Mouse (Mus musculus) heart, postnatal 0 days (tissue): ENCODE data around the gene Orc4. TPM values are rescaled to one million over a fixed set of nuclear protein-coding genes. Genes with fewer than 3 reads are reported as not detected.

Source experiments
- ATAC-seq: fragments of 200-750 bp; cut with Nextera tagmentation; 2 replicates; pipeline ENCODE4 v1.8.0; 2017; ENCODE audit warnings: low read depth, moderate number of reproducible peaks, moderate library complexity; ENCODE audit not compliant: insufficient read depth
- DNase-seq: peaks from one replicate; pipeline ENCODE4 v3.0.0-alpha.2; 2016; ENCODE audit warnings: low spot score
- H3K27ac ChIP-seq: fragments of 300-500 bp; sonication (generic); 2 replicates; pipeline ENCODE4 v1.5.1; 2014; ENCODE audit warnings: low read depth, mild to moderate bottlenecking
- H3K27me3 ChIP-seq: fragments of 300-500 bp; sonication (generic); 2 replicates; pipeline ENCODE4 v1.6.1; 2014; ENCODE audit warnings: low read length, mixed read lengths; ENCODE audit not compliant: control insufficient read depth, insufficient read depth
- H3K36me3 ChIP-seq: fragments of 300-500 bp; sonication (generic); replicated peaks from 2 replicates; pipeline ENCODE4 v1.6.1; 2014; ENCODE audit warnings: low read length, mixed read lengths; ENCODE audit not compliant: control insufficient read depth, insufficient read depth
- H3K4me1 ChIP-seq: fragments of 300-500 bp; sonication (generic); 2 replicates; pipeline ENCODE4 v1.6.1; 2014; ENCODE audit warnings: antibody characterized with exemption; ENCODE audit not compliant: control insufficient read depth, insufficient read depth
- H3K4me2 ChIP-seq: fragments of 300-500 bp; sonication (generic); 2 replicates; pipeline ENCODE4 v1.6.1; 2014; ENCODE audit warnings: low read depth, mild to moderate bottlenecking, low read length, moderate library complexity
- H3K4me3 ChIP-seq: fragments of 300-500 bp; sonication (generic); 2 replicates; pipeline ENCODE4 v1.5.1; 2014; ENCODE audit warnings: low read depth, low read length
- H3K9ac ChIP-seq: fragments of 300-500 bp; sonication (generic); replicated peaks from 2 replicates; pipeline ENCODE4 v1.6.1; 2014; ENCODE audit warnings: low read depth, low read length, mixed read lengths
- H3K9me3 ChIP-seq: fragments of 300-500 bp; sonication (generic); replicated peaks from 2 replicates; pipeline ENCODE4 v1.6.1; 2016; ENCODE audit warnings: low read length; ENCODE audit not compliant: control insufficient read depth
- CTCF ChIP-seq: IDR thresholded peaks from 2 replicates; pipeline ENCODE4 v1.5.1; 2016; ENCODE audit warnings: antibody characterized with exemption, control low read depth, low read depth
- EP300 ChIP-seq: IDR thresholded peaks from 2 replicates; pipeline ENCODE4 v1.6.1; 2016; ENCODE audit warnings: antibody characterized with exemption, low read depth
- WGBS: fragments of 180-500 bp; shearing (Covaris S2); extraction: QIAGEN DNeasy Blood & Tissue Kit; methylation state at CpG from one replicate; pipeline ENCODE4 v1.1.7; 2014; 5-methylcytosine and 5-hydroxymethylcytosine counted together
- polyA plus RNA-seq: library from polyadenylated mRNA; unstranded; fragments of >200 nt; fragmentation: Nextera tagmentation; extraction: Ambion mirVana; gene quantifications from 2 replicates; pipeline ENCODE4 v1.2.1, GENCODE M21; 2015
- total RNA-seq: library from RNA; depleted of rRNA; stranded (reverse); fragments of >200 nt; gene quantifications from 2 replicates; pipeline ENCODE4 v1.2.3, GENCODE M21; 2014; ENCODE audit warnings: low replicate concordance

The Orc4 gene
- total and polyA plus RNA-seq, 2 experiments from 2014 or later: 51.9 to 64.3 TPM

GRCm38 (mm10) chr2:48948841-48949584, 1.1 kb downstream of the Orc4 start, which contains the start of gene Mbd5:
Mbd5 (plus strand) TSS chr2:48949508.
- Histone ChIP-seq H3K36me3 (no peaks in the 10 kb centered on the region), H3K9me3 (no peaks in the 10 kb centered on the region), H3K4me3 (peak within 1 kb of the TSS; percentile 96), H3K9ac (peak within 1 kb of the TSS; percentile 93), H3K4me1 (peaks cover 6% of the 10 kb centered on the region; the same call in 1 of the 2 replicates), H3K27me3 (no peaks in the 10 kb centered on the region), H3K4me2 (peak within 1 kb of the TSS; percentile 94), H3K27ac (peak within 1 kb of the TSS; percentile 96)
- TF ChIP-seq CTCF: no peak
- no peak; the same call in 1 of the 2 replicates for TF ChIP-seq EP300
- DNase-seq: peak; percentile 100
- WGBS: under 1% methylated on average over 47 of the region's 49 CpGs
- peak; percentile 99 for ATAC-seq

DNA sequence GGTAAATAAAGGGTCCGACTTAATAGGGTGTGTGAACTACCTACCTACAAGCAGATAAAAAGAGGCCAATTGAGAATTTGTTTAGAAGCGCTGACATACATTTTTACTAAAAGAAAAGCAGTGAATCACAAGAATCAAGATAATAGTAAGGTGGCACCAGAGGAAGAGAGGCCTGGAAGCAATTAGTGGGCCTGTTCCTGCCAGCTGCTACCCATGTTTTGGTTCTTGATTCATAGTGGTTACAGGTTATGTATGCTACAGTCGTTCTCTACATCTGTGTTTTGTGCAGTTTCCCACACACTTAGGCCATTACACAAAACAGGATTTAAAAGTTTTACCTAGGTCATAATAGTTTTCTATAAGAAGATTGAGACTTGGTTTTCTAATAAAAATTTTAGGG, 2.3 kb downstream of the Orc4 start:
- WGBS: 63% methylated on average over 3 of the region's 3 CpGs
- Histone ChIP-seq H3K4me1 (peaks cover 6% of the 10 kb centered on the region; the same call in 1 of the 2 replicates), H3K27me3 (no peaks in the 10 kb centered on the region), H3K4me2 (peak overlapping the region; percentile 94), H3K36me3 (no peaks in the 10 kb centered on the region), H3K9ac (peak overlapping the region; percentile 93; the same call in 1 of the 2 replicates), H3K27ac (no peak overlapping the region), H3K4me3 (peak overlapping the region; percentile 96; the same call in 1 of the 2 replicates), H3K9me3 (no peaks in the 10 kb centered on the region)
- ATAC-seq (no peak), DNase-seq (no peak)
- TF ChIP-seq EP300: no peak
- no peak for TF ChIP-seq CTCF

DNA sequence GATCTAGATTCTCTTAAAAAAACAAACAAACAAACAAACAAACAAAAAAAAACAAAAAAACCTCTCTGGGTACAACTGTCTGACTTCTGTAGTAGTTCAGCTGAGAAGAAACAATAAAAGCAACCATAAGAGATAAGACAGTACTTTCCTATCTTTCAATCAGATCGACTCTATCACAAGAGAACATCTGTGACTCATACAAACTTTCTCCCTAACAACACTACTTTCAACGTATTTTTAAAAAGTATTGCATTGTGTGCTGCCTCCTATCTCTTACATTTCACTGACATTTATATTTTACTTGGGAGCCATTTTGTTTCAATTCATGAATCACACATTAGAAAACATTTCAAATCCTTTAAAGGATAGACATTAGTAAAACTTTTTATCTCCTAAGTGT, 15.0 kb downstream of the Orc4 start:
- no peak overlapping the region for H3K9ac ChIP-seq
- no peaks in the 10 kb centered on the region for H3K9me3 ChIP-seq
- H3K27ac ChIP-seq: no peak overlapping the region
- H3K27me3 ChIP-seq: no peaks in the 10 kb centered on the region
- H3K4me2 ChIP-seq: no peak overlapping the region
- peaks cover 11% of the 10 kb centered on the region for H3K36me3 ChIP-seq
- H3K4me3 ChIP-seq: no peak overlapping the region
- H3K4me1 ChIP-seq: no peaks in the 10 kb centered on the region
- ATAC-seq (no peak), DNase-seq (no peak)
- 84% methylated on average over 2 of the region's 2 CpGs for WGBS
- TF ChIP-seq CTCF (no peak), EP300 (no peak)

DNA sequence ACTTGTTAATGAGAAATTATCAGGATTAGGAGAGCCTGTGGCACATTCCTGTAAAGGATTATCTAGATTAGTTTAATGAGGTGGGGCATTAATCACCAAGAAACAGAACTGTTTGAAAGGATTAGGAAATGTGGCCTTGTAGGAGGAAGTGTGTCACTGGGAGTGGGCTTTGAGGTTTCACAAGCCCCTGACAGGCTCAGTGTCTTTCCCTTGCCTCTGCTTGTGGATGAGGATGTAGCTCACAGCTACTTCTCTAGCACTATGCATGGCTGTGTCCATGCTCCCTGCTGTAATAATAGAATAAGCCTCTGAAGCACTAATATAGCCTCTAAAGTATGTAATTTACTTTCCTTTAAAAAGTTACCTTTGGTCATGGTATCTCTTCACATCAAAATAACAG, 34.2 kb downstream of the Orc4 start:
- no peak for ATAC-seq
- H3K36me3 ChIP-seq: peaks cover 29% of the 10 kb centered on the region

GRCm38 (mm10) chr2:48914185-48914584, 35.9 kb downstream of the Orc4 start:
- Histone ChIP-seq H3K9me3 (no peaks in the 10 kb centered on the region), H3K36me3 (peaks cover 29% of the 10 kb centered on the region)
- WGBS: 35% methylated on average over 1 of the region's 1 CpGs

More for the DNA sequence above, 34.2 kb downstream of the Orc4 start:
- H3K4me1 ChIP-seq: no peaks in the 10 kb centered on the region
- no peak overlapping the region for H3K4me2 ChIP-seq
- no peak for DNase-seq
- no peaks in the 10 kb centered on the region for H3K9me3 ChIP-seq
- TF ChIP-seq CTCF (no peak), EP300 (no peak)
- no peak overlapping the region for H3K9ac ChIP-seq
- H3K27me3 ChIP-seq: no peaks in the 10 kb centered on the region
- no peak overlapping the region for H3K4me3 ChIP-seq
- H3K27ac ChIP-seq: no peak overlapping the region

More at GRCm38 (mm10) chr2:48914185-48914584, 35.9 kb downstream of the Orc4 start:
- Histone ChIP-seq H3K4me1 (no peaks in the 10 kb centered on the region), H3K27ac (no peak overlapping the region), H3K4me2 (no peak overlapping the region), H3K9ac (no peak overlapping the region), H3K4me3 (no peak overlapping the region), H3K27me3 (no peaks in the 10 kb centered on the region)
- no peak for DNase-seq
- ATAC-seq: no peak
- TF ChIP-seq CTCF (no peak), EP300 (no peak)
